Mouse (Mus musculus) neural tube, embryonic 11.5 days (tissue): ENCODE data around the gene Olfr800. TPM values are rescaled to one million over a fixed set of nuclear protein-coding genes. Genes with fewer than 3 reads are reported as not detected.

Experiments
- ATAC-seq: fragments of 200-750 bp; cut with Nextera tagmentation; 2 replicates; pipeline ENCODE4 v1.8.0; 2017; ENCODE audit warnings: moderate number of reproducible peaks, mild to moderate bottlenecking, moderate TSS enrichment, moderate library complexity; ENCODE audit not compliant: insufficient read depth, low FRiP score, low TSS enrichment
- DNase-seq: peaks from one replicate; pipeline ENCODE4 v3.0.0-alpha.2; 2015; ENCODE audit warnings: low spot score
- H3K27ac ChIP-seq: fragments of 300-500 bp; sonication (generic); 2 replicates; pipeline ENCODE4 v1.5.1; 2014; ENCODE audit warnings: low read depth, mild to moderate bottlenecking, low read length
- H3K27me3 ChIP-seq: fragments of 300-500 bp; sonication (generic); 2 replicates; pipeline ENCODE4 v1.6.1; 2014; ENCODE audit warnings: mild to moderate bottlenecking, low read length, mixed read lengths; ENCODE audit not compliant: control insufficient read depth, insufficient read depth
- H3K36me3 ChIP-seq: fragments of 300-500 bp; sonication (generic); 2 replicates; pipeline ENCODE4 v1.6.1; 2014; ENCODE audit warnings: mild to moderate bottlenecking, low read length, moderate library complexity, mixed read lengths; ENCODE audit not compliant: control insufficient read depth, insufficient read depth
- H3K4me1 ChIP-seq: fragments of 300-500 bp; sonication (generic); 2 replicates; pipeline ENCODE4 v1.6.1; 2014; ENCODE audit warnings: low read length, mixed read lengths; ENCODE audit not compliant: control insufficient read depth, insufficient read depth
- H3K4me2 ChIP-seq: fragments of 300-500 bp; sonication (generic); 2 replicates; pipeline ENCODE4 v1.6.1; 2014; ENCODE audit warnings: low read depth, mild to moderate bottlenecking, moderate library complexity
- H3K4me3 ChIP-seq: fragments of 300-500 bp; sonication (generic); 2 replicates; pipeline ENCODE4 v1.5.1; 2014; ENCODE audit warnings: low read depth, low read length
- H3K9ac ChIP-seq: fragments of 300-500 bp; sonication (generic); 2 replicates; pipeline ENCODE4 v1.6.1; 2014; ENCODE audit warnings: mild to moderate bottlenecking, low read length
- H3K9me3 ChIP-seq: fragments of 300-500 bp; sonication (generic); 2 replicates; pipeline ENCODE4 v1.6.1; 2016; ENCODE audit warnings: low read length; ENCODE audit not compliant: control insufficient read depth
- WGBS: fragments of 180-500 bp; shearing (Covaris S2); extraction: QIAGEN DNeasy Blood & Tissue Kit; methylation state at CpG from one replicate; pipeline ENCODE4 v1.1.7; 2014; 5-methylcytosine and 5-hydroxymethylcytosine counted together
- polyA plus RNA-seq: library from polyadenylated mRNA; unstranded; fragments of >200 nt; fragmentation: Nextera tagmentation; extraction: Ambion mirVana; gene quantifications from 2 replicates; pipeline ENCODE4 v1.2.1, GENCODE M21; 2014

Gene Olfr800
- polyA plus RNA-seq, 1 experiment from 2014 or later = not detected

DNA sequence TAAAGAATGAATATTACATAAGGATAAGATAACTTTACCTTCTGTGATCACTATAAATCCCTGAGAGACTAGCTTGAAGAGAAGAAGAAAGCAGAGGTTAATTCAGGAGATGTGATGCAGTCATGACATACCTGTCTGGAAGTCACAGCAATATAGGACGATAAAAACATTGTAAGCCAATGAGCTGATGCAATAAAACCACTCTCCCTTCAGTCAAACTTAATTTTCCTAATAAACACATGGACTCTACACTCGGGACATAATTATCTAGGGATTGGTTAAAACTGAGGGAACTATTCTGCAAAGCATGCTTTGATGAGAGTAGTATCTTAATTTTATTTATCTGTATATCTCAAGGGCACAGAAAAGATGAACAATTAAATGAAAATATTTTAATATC is 36.7 kb downstream of the Olfr800 start, which contains the start of gene Olfr803:
TSS of gene Olfr803 (minus strand) at position 101 of the 400 bp plus-strand sequence.
- Histone ChIP-seq H3K36me3 (no peaks in the 10 kb centered on the region), H3K9me3 (no peaks in the 10 kb centered on the region), H3K4me1 (no peaks in the 10 kb centered on the region), H3K9ac (no peak within 1 kb of the TSS), H3K4me2 (no peak within 1 kb of the TSS), H3K27me3 (no peaks in the 10 kb centered on the region), H3K27ac (no peak within 1 kb of the TSS), H3K4me3 (no peak within 1 kb of the TSS)
- ATAC-seq (no peak), DNase-seq (no peak)
- 83% methylated on average over 2 of the region's 2 CpGs for whole genome bisulfite sequencing

DNA sequence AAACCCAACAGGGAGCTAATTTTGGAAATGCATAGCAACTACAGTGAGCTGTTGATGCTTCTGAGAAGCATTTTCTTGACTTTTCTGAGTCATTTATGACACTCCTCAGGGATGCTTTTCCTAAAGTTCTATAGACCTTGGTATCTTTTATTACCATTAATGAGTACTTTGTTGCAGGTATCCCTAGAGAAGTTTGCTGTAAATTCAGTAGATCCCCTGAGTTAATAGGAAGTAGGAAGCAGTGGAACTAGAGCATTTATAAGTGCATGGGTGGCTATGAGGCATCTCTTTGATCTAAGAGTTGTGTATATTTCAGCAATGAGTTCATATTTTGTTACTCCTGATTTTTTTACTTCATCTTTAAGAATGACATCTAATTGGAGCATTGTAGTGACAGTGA is 45.4 kb downstream of the Olfr800 start, which contains the start of gene Olfr804:
TSS of gene Olfr804 (plus strand) at position 301 of the 400 bp plus-strand sequence.
- Histone ChIP-seq H3K27me3 (no peaks in the 10 kb centered on the region), H3K4me2 (no peak within 1 kb of the TSS), H3K9me3 (no peaks in the 10 kb centered on the region), H3K4me3 (no peak within 1 kb of the TSS), H3K27ac (no peak within 1 kb of the TSS), H3K4me1 (no peaks in the 10 kb centered on the region), H3K36me3 (no peaks in the 10 kb centered on the region), H3K9ac (no peak within 1 kb of the TSS)
- no peak for DNase-seq
- no peak for ATAC-seq

Other genes with a start within 250 kb of the Olfr800 start
- gene Olfr786, start 230.4 kb upstream of the Olfr800 start, polyA plus RNA-seq = not detected in 2 replicates
- not detected in 2 replicates for gene Olfr787, start 195.8 kb upstream of the Olfr800 start, polyA plus RNA-seq
- gene Olfr788, start 186.7 kb upstream of the Olfr800 start, polyA plus RNA-seq = not detected in 2 replicates
- gene Olfr789, start 172.9 kb upstream of the Olfr800 start, polyA plus RNA-seq = not detected in 2 replicates
- not detected in 2 replicates for gene Olfr790, start 159.2 kb upstream of the Olfr800 start, polyA plus RNA-seq
- not detected in 2 replicates for gene Olfr791, start 135.9 kb upstream of the Olfr800 start, polyA plus RNA-seq
- not detected in 2 replicates for gene Olfr792, start 118.5 kb upstream of the Olfr800 start, polyA plus RNA-seq
- gene Olfr794, start 90.0 kb upstream of the Olfr800 start, polyA plus RNA-seq = not detected in 2 replicates
- 0.07 TPM in 1 of 2 replicates, not detected in the other for gene Olfr796, start 45.1 kb upstream of the Olfr800 start, polyA plus RNA-seq
- gene Olfr798, start 29.8 kb upstream of the Olfr800 start, polyA plus RNA-seq = not detected in 2 replicates
- not detected in 2 replicates for gene Olfr799, start 20.2 kb upstream of the Olfr800 start, polyA plus RNA-seq
- not detected in 2 replicates for gene Olfr801, start 16.2 kb downstream of the Olfr800 start, polyA plus RNA-seq
- not detected in 2 replicates for gene Olfr802, start 30.5 kb downstream of the Olfr800 start, polyA plus RNA-seq
- not detected in 2 replicates for gene Olfr803, start 36.6 kb downstream of the Olfr800 start, polyA plus RNA-seq
- gene Olfr804, start 45.5 kb downstream of the Olfr800 start, polyA plus RNA-seq = not detected in 2 replicates
- not detected in 2 replicates for gene Olfr805, start 71.7 kb downstream of the Olfr800 start, polyA plus RNA-seq
- not detected in 2 replicates for gene Olfr806, start 84.2 kb downstream of the Olfr800 start, polyA plus RNA-seq
- gene Olfr807, start 100.1 kb downstream of the Olfr800 start, polyA plus RNA-seq = not detected in 2 replicates
- gene Olfr808, start 107.8 kb downstream of the Olfr800 start, polyA plus RNA-seq = not detected in 2 replicates
- gene Olfr809, start 116.9 kb downstream of the Olfr800 start, polyA plus RNA-seq = not detected in 2 replicates
- gene Olfr810, start 137.2 kb downstream of the Olfr800 start, polyA plus RNA-seq = not detected in 2 replicates
- not detected in 2 replicates for gene Olfr811, start 146.7 kb downstream of the Olfr800 start, polyA plus RNA-seq
- gene Olfr812, start 188.4 kb downstream of the Olfr800 start, polyA plus RNA-seq = not detected in 2 replicates
- gene Olfr813, start 197.7 kb downstream of the Olfr800 start, polyA plus RNA-seq = not detected in 2 replicates
- not detected in 2 replicates for gene Olfr814, start 222.2 kb downstream of the Olfr800 start, polyA plus RNA-seq
- gene Olfr815, start 248.2 kb downstream of the Olfr800 start, polyA plus RNA-seq = not detected in 2 replicates